Mouse (Mus musculus): Measurements from ENCODE around the gene Cldn22. TPM values are rescaled to one million over a fixed set of nuclear protein-coding genes. Genes with fewer than 3 reads are reported as not detected.

Gene Cldn22
- total and polyA plus RNA-seq, 2 experiments = not detected

GRCm38 (mm10) chr8:47867067-47867466 is 42.8 kb downstream of the Cldn22 start:
- WGBS = 32% methylated on average over 8 of the region's 8 CpGs
- DNase-seq (ENCODE audit: extremely low read depth, low read depth, low spot score) = peak; percentile 23
- TF ChIP-seq CTCF (IDR thresholded peaks at IDR 0.05; ENCODE audit: low read depth, low read length) (peak; percentile 99), POLR2A (IDR thresholded peaks at IDR 0.05; ENCODE audit: extremely low read depth, insufficient read depth, low read length) (no peak)

GRCm38 (mm10) chr8:47872361-47873107 is 48.3 kb downstream of the Cldn22 start:
- 51% methylated on average over 13 of the region's 13 CpGs for WGBS
- H3K9ac ChIP-seq (ENCODE audit: low read depth, low read length) = no peak overlapping the region
- H3K27me3 ChIP-seq (ENCODE audit: control insufficient read depth, insufficient read depth, low read length) = no peaks in the 10 kb centered on the region
- peaks cover 10% of the 10 kb centered on the region; the same call in 1 of the 2 replicates for H3K36me3 ChIP-seq (ENCODE audit: control insufficient read depth, insufficient read depth, low read length)
- no peaks in the 10 kb centered on the region for H3K4me1 ChIP-seq (ENCODE audit: control insufficient read depth, insufficient read depth, low read length)
- no peak for DNase-seq (ENCODE audit: extremely low read depth, low read depth, low spot score)
- TF ChIP-seq CTCF (IDR thresholded peaks at IDR 0.05; ENCODE audit: low read depth, low read length) = peak; percentile 98
- no peak for TF ChIP-seq POLR2A (IDR thresholded peaks at IDR 0.05; ENCODE audit: extremely low read depth, insufficient read depth, low read length)
- no peak overlapping the region for H3K27ac ChIP-seq (replicated peaks; ENCODE audit: insufficient read depth, low read depth, low read length)
- H3K4me3 ChIP-seq (ENCODE audit: insufficient read depth, low read depth, low read length) = no peak overlapping the region
- H3K79me2 ChIP-seq (ENCODE audit: control insufficient read depth, insufficient read depth, low read length) = no peaks in the 10 kb centered on the region

More at GRCm38 (mm10) chr8:47867067-47867466, 42.8 kb downstream of the Cldn22 start:
- Histone ChIP-seq H3K4me3 (ENCODE audit: insufficient read depth, low read depth, low read length) (no peak overlapping the region), H3K9ac (ENCODE audit: low read depth, low read length) (no peak overlapping the region), H3K79me2 (ENCODE audit: control insufficient read depth, insufficient read depth, low read length) (no peaks in the 10 kb centered on the region), H3K27ac (replicated peaks; ENCODE audit: insufficient read depth, low read depth, low read length) (no peak overlapping the region), H3K4me1 (ENCODE audit: control insufficient read depth, insufficient read depth, low read length) (no peaks in the 10 kb centered on the region), H3K27me3 (ENCODE audit: control insufficient read depth, insufficient read depth, low read length) (no peaks in the 10 kb centered on the region), H3K36me3 (ENCODE audit: control insufficient read depth, insufficient read depth, low read length) (peaks cover 9% of the 10 kb centered on the region; the same call in 1 of the 2 replicates)

- Histone ChIP-seq H3K4me3 (ENCODE audit: insufficient read depth, low read depth, low read length) (no peak overlapping the region), H3K9ac (ENCODE audit: low read depth, low read length) (no peak overlapping the region), H3K79me2 (ENCODE audit: control insufficient read depth, insufficient read depth, low read length) (no peaks in the 10 kb centered on the region), H3K27ac (replicated peaks; ENCODE audit: insufficient read depth, low read depth, low read length) (no peak overlapping the region), H3K27me3 (ENCODE audit: control insufficient read depth, insufficient read depth, low read length) (no peaks in the 10 kb centered on the region), H3K36me3 (ENCODE audit: control insufficient read depth, insufficient read depth, low read length) (peaks cover 6% of the 10 kb centered on the region; the same call in 1 of the 2 replicates), H3K4me1 (ENCODE audit: control insufficient read depth, insufficient read depth, low read length) (no peaks in the 10 kb centered on the region)
- no peak for TF ChIP-seq CTCF (IDR thresholded peaks at IDR 0.05; ENCODE audit: low read depth, low read length)
- no peak for TF ChIP-seq POLR2A (IDR thresholded peaks at IDR 0.05; ENCODE audit: extremely low read depth, insufficient read depth, low read length)
- no peak for DNase-seq (ENCODE audit: extremely low read depth, low read depth, low spot score)
- 79% methylated on average over 13 of the region's 13 CpGs for WGBS
Measured at GRCm38 (mm10) chr8:47874497-47875178, 50.4 kb downstream of the Cldn22 start.

Other genes with a start within 250 kb of the Cldn22 start
- 6.1 and 11.4 TPM in 2 replicates for gene Ing2, start 148.9 kb upstream of the Cldn22 start, total RNA-seq (2014; rRNA removed)
- 1.6 and 2.6 TPM in 2 replicates for gene Ing2, start 148.9 kb upstream of the Cldn22 start, polyA plus RNA-seq (2012; rRNA removed)
- gene Cdkn2aip, start 110.5 kb upstream of the Cldn22 start, total RNA-seq (2014; rRNA removed) = 12.1 and 15.0 TPM in 2 replicates
- gene Cdkn2aip, start 110.5 kb upstream of the Cldn22 start, polyA plus RNA-seq (2012; rRNA removed) = 7.3 and 8.3 TPM in 2 replicates
- gene Cldn24, start 2.3 kb upstream of the Cldn22 start, total RNA-seq (2014; rRNA removed) = not detected in 2 replicates
- gene Cldn24, start 2.3 kb upstream of the Cldn22 start, polyA plus RNA-seq (2012; rRNA removed) = not detected in 2 replicates
- gene Wwc2, start 166.4 kb downstream of the Cldn22 start, total RNA-seq (2014; rRNA removed) = 3.7 and 3.9 TPM in 2 replicates
- 2.2 and 2.3 TPM in 2 replicates for gene Wwc2, start 166.4 kb downstream of the Cldn22 start, polyA plus RNA-seq (2012; rRNA removed)

Measured in liver, adult 2 months (tissue).